Mouse (Mus musculus) gastrocnemius, postnatal 10 days (tissue): ENCODE measurements around the gene Muc5b. TPM values are rescaled to one million over a fixed set of nuclear protein-coding genes. Genes with fewer than 3 reads are reported as not detected.
A peak's percentile ranks its signal among the peaks of the same experiment; 100 is the strongest.
"Not testable (repeated sequence)": the region's sequence is repeated elsewhere in the genome, so short reads cannot be mapped to it uniquely, and the experiment has no call there.

Experiments used
- DNase-seq: peaks from one replicate; pipeline ENCODE4 v3.0.0; 2021; ENCODE audit warnings: mixed read lengths
- long read RNA-seq, 2 experiments: library from polyadenylated mRNA; stranded (forward); transcript quantifications; one replicate each; pipeline ENCODE4 v2.0.0; 2021
- total RNA-seq, 2 experiments: library from RNA; stranded (reverse); gene quantifications; 2 replicates each; pipeline ENCODE4 v1.2.3; 2021

The Muc5b gene
- total RNA-seq, result under 1 TPM in 1 of 2 experiments, not detected in 1; 0.02 TPM
- long read RNA-seq, experiment 1, partial matches to known transcripts, result 0 of 2 reads
- long read RNA-seq, experiment 1, other reads (novel, unspliced or antisense), result 2 of 2 reads
- long read RNA-seq, experiment 2, result 0 reads

- DNase-seq, result no peak
Observed at GRCm38 (mm10) chr7:141838779-141839178, at the start of gene Muc5b. Gene Muc5b, plus strand, starts transcription at chr7:141839070.

- DNase-seq, result no peak
Observed at GRCm38 (mm10) chr7:141794251-141794650, 44.6 kb upstream of the Muc5b start.

GRCm38 (mm10) chr7:141803206-141803605 is 35.7 kb upstream of the Muc5b start:
- DNase-seq, result no peak

GRCm38 (mm10) chr7:141805384-141805783 is 33.5 kb upstream of the Muc5b start:
- no peak for DNase-seq

GRCm38 (mm10) chr7:141807823-141808222 is 31.0 kb upstream of the Muc5b start:
- not testable (repeated sequence) for DNase-seq

GRCm38 (mm10) chr7:141809933-141810332 is 28.9 kb upstream of the Muc5b start:
- not testable (repeated sequence) for DNase-seq

GRCm38 (mm10) chr7:141813321-141813720 is 25.5 kb upstream of the Muc5b start:
- no peak for DNase-seq

- DNase-seq, result no peak
Observed at GRCm38 (mm10) chr7:141815361-141815760, 23.5 kb upstream of the Muc5b start.

GRCm38 (mm10) chr7:141817355-141818075 is 21.4 kb upstream of the Muc5b start:
- DNase-seq, result no peak

- peak; percentile 20 for DNase-seq
Observed at GRCm38 (mm10) chr7:141818267-141818666, 20.6 kb upstream of the Muc5b start.

GRCm38 (mm10) chr7:141822582-141823261 is 16.1 kb upstream of the Muc5b start:
- DNase-seq, result no peak

- no peak for DNase-seq
Observed at GRCm38 (mm10) chr7:141823699-141824098, 15.2 kb upstream of the Muc5b start.

- DNase-seq, result no peak
Observed at GRCm38 (mm10) chr7:141824398-141824797, 14.5 kb upstream of the Muc5b start.

GRCm38 (mm10) chr7:141835941-141836340 is 2.9 kb upstream of the Muc5b start:
- DNase-seq, result no peak

- no peak for DNase-seq
Observed at GRCm38 (mm10) chr7:141836423-141836822, 2.4 kb upstream of the Muc5b start.

GRCm38 (mm10) chr7:141840354-141840753 is 1.5 kb downstream of the Muc5b start:
- no peak for DNase-seq

- no peak for DNase-seq
Observed at GRCm38 (mm10) chr7:141861046-141861445, 22.2 kb downstream of the Muc5b start.

- DNase-seq, result no peak
Observed at GRCm38 (mm10) chr7:141869644-141870043, 30.8 kb downstream of the Muc5b start.

- DNase-seq, result no peak
Observed at GRCm38 (mm10) chr7:141870553-141870952, 31.7 kb downstream of the Muc5b start.

GRCm38 (mm10) chr7:141874891-141875290 is 36.0 kb downstream of the Muc5b start:
- no peak for DNase-seq

- DNase-seq, result no peak
Observed at GRCm38 (mm10) chr7:141878813-141879212, 39.9 kb downstream of the Muc5b start.

- no peak for DNase-seq
Observed at GRCm38 (mm10) chr7:141892151-141892550, 53.3 kb downstream of the Muc5b start.

GRCm38 (mm10) chr7:141901825-141902224 is 63.0 kb downstream of the Muc5b start:
- DNase-seq, result no peak
